Mouse (Mus musculus): ENCODE results near the gene Fam3b.
A peak's percentile ranks its signal among the peaks of the same experiment; 100 is the strongest.

Gene Fam3b

GRCm38 (mm10) chr16:97514099-97514940 lies at the start of gene Fam3b:
Gene Fam3b (minus strand): TSS chr16:97514816.
- no peak for DNase-seq (ENCODE audit: low read depth, low spot score)

GRCm38 (mm10) chr16:97544340-97544739 lies 29.7 kb upstream of the Fam3b start:
- DNase-seq (ENCODE audit: low read depth, low spot score) = no peak

GRCm38 (mm10) chr16:97536859-97537258 lies 22.2 kb upstream of the Fam3b start:
- no peak for DNase-seq (ENCODE audit: low read depth, low spot score)

- no peak for DNase-seq (ENCODE audit: low read depth, low spot score)
Observed at GRCm38 (mm10) chr16:97535808-97536413, 21.3 kb upstream of the Fam3b start.

- DNase-seq (ENCODE audit: low read depth, low spot score) = no peak
Observed at GRCm38 (mm10) chr16:97534876-97535461, 20.4 kb upstream of the Fam3b start.

GRCm38 (mm10) chr16:97534448-97534847 lies 19.8 kb upstream of the Fam3b start:
- DNase-seq (ENCODE audit: low read depth, low spot score) = no peak

GRCm38 (mm10) chr16:97533751-97534150 lies 19.1 kb upstream of the Fam3b start:
- DNase-seq (ENCODE audit: low read depth, low spot score) = no peak

- no peak for DNase-seq (ENCODE audit: low read depth, low spot score)
Observed at GRCm38 (mm10) chr16:97533126-97533525, 18.5 kb upstream of the Fam3b start.

GRCm38 (mm10) chr16:97529241-97529640 lies 14.6 kb upstream of the Fam3b start:
- no peak for DNase-seq (ENCODE audit: low read depth, low spot score)

- DNase-seq (ENCODE audit: low read depth, low spot score) = peak; percentile 55
Observed at GRCm38 (mm10) chr16:97523024-97523423, 8.4 kb upstream of the Fam3b start.

GRCm38 (mm10) chr16:97521983-97522382 lies 7.4 kb upstream of the Fam3b start:
- DNase-seq (ENCODE audit: low read depth, low spot score) = no peak

GRCm38 (mm10) chr16:97516341-97516740 lies 1.7 kb upstream of the Fam3b start:
- no peak for DNase-seq (ENCODE audit: low read depth, low spot score)

- DNase-seq (ENCODE audit: low read depth, low spot score) = no peak
Observed at GRCm38 (mm10) chr16:97512347-97512751, 2.3 kb downstream of the Fam3b start.

- DNase-seq (ENCODE audit: low read depth, low spot score) = no peak
Observed at GRCm38 (mm10) chr16:97511495-97511894, 3.1 kb downstream of the Fam3b start.

- no peak for DNase-seq (ENCODE audit: low read depth, low spot score)
Observed at GRCm38 (mm10) chr16:97510849-97511248, 3.8 kb downstream of the Fam3b start.

GRCm38 (mm10) chr16:97507783-97508182 lies 6.8 kb downstream of the Fam3b start:
- DNase-seq (ENCODE audit: low read depth, low spot score) = no peak

GRCm38 (mm10) chr16:97504793-97505192 lies 9.8 kb downstream of the Fam3b start:
- no peak for DNase-seq (ENCODE audit: low read depth, low spot score)

- DNase-seq (ENCODE audit: low read depth, low spot score) = no peak
Observed at GRCm38 (mm10) chr16:97503849-97504248, 10.8 kb downstream of the Fam3b start.

GRCm38 (mm10) chr16:97500901-97501300 lies 13.7 kb downstream of the Fam3b start:
- DNase-seq (ENCODE audit: low read depth, low spot score) = no peak

- no peak for DNase-seq (ENCODE audit: low read depth, low spot score)
Observed at GRCm38 (mm10) chr16:97499450-97499849, 15.2 kb downstream of the Fam3b start.

- no peak for DNase-seq (ENCODE audit: low read depth, low spot score)
Observed at GRCm38 (mm10) chr16:97498139-97498538, 16.5 kb downstream of the Fam3b start.

- DNase-seq (ENCODE audit: low read depth, low spot score) = no peak
Observed at GRCm38 (mm10) chr16:97497682-97498081, 16.9 kb downstream of the Fam3b start.

- DNase-seq (ENCODE audit: low read depth, low spot score) = no peak
Observed at GRCm38 (mm10) chr16:97496026-97496425, 18.6 kb downstream of the Fam3b start.

Measured in WW6 (cell line).